Mouse (Mus musculus) ES-E14 (cell line): ENCODE results near the gene Coa6. TPM values are rescaled to one million over a fixed set of nuclear protein-coding genes. Genes with fewer than 3 reads are reported as not detected.
"Not testable (repeated sequence)": the region's sequence is repeated elsewhere in the genome, so short reads cannot be mapped to it uniquely, and the experiment has no call there.

Experiments used
- DNase-seq: peaks from one replicate; pipeline ENCODE4 v3.0.0-alpha.2; 2013; ENCODE audit warnings: low read depth, low spot score
- H3K27ac ChIP-seq: 2 replicates; pipeline ENCODE4 v1.5.1; 2012; ENCODE audit warnings: low read depth, mild to moderate bottlenecking, low read length, moderate library complexity, mixed read lengths; ENCODE audit not compliant: poor library complexity, insufficient read depth, severe bottlenecking
- H3K36me3 ChIP-seq: 2 replicates; pipeline ENCODE4 v1.6.1; 2012; ENCODE audit warnings: mild to moderate bottlenecking, low read length, moderate library complexity, mixed read lengths; ENCODE audit not compliant: control insufficient read depth, poor library complexity, insufficient read depth, severe bottlenecking
- H3K4me1 ChIP-seq, 2 experiments: fragments of 150-350 bp in 1 of 2; sonication (generic) in 1 of 2; 2 replicates each; pipeline ENCODE4 v1.6.1; 2012; ENCODE audit warnings: low read length in 2 of 2, mild to moderate bottlenecking in 1 of 2, mixed read lengths in 1 of 2; ENCODE audit not compliant: control insufficient read depth in 2 of 2, insufficient read depth in 2 of 2, poor library complexity in 1 of 2
- H3K4me3 ChIP-seq, 2 experiments: fragments of 150-350 bp in 1 of 2; sonication (generic) in 1 of 2; 2 replicates each; pipeline ENCODE4 v1.5.1; 2012; ENCODE audit warnings: low read length in 2 of 2, low read depth in 1 of 2, mild to moderate bottlenecking in 1 of 2, mixed read lengths in 1 of 2; ENCODE audit not compliant: insufficient read depth in 1 of 2, poor library complexity in 1 of 2, severe bottlenecking in 1 of 2
- H3K9ac ChIP-seq: 2 replicates; pipeline ENCODE4 v1.6.1; 2012; ENCODE audit warnings: low read depth, mild to moderate bottlenecking, low read length, mixed read lengths; ENCODE audit not compliant: poor library complexity, insufficient read depth, severe bottlenecking
- H3K9me3 ChIP-seq: fragments of 150-350 bp; sonication (generic); 2 replicates; pipeline ENCODE4 v1.6.1; 2012; ENCODE audit warnings: low read depth, mild to moderate bottlenecking, low read length; ENCODE audit not compliant: control insufficient read depth, insufficient read depth
- CHD2 ChIP-seq: IDR thresholded peaks from 2 replicates; pipeline ENCODE4 v1.6.1; 2014; ENCODE audit warnings: mild to moderate bottlenecking, low read depth, low read length, inconsistent platforms
- HCFC1 ChIP-seq: IDR thresholded peaks from 2 replicates; pipeline ENCODE4 v1.6.1; 2012; ENCODE audit warnings: low read length, inconsistent platforms, borderline replicate concordance; ENCODE audit not compliant: insufficient read depth
- MAFK ChIP-seq: IDR thresholded peaks from 2 replicates; pipeline ENCODE4 v1.6.1; 2014; ENCODE audit warnings: mild to moderate bottlenecking, low read depth, low read length, inconsistent platforms; ENCODE audit not compliant: insufficient read depth
- ZC3H11A ChIP-seq: IDR thresholded peaks from 2 replicates; pipeline ENCODE4 v1.6.1; 2012; ENCODE audit warnings: low read depth, mild to moderate bottlenecking, inconsistent platforms, low read length, borderline replicate concordance
- ZNF384 ChIP-seq: IDR thresholded peaks from 2 replicates; pipeline ENCODE4 v1.6.1; 2012; ENCODE audit warnings: low read depth, low read length, inconsistent platforms
- in situ Hi-C, 2 experiments: fragments of 600-800 bp; cut with MboI; formaldehyde crosslinking; loops; one replicate each; pipeline ENCODE4 v1.15.1; 2025; ENCODE audit warnings: low sequenced_read_pairs in 2 of 2, inconsistent platforms in 1 of 2; ENCODE audit not compliant: unreplicated experiment in 2 of 2
- total RNA-seq: library from RNA; depleted of rRNA; stranded (reverse); fragments of 300-350 nt; gene quantifications from 2 replicates; pipeline ENCODE4 v1.2.3, GENCODE M21; 2012

Gene Coa6
- total RNA-seq, 1 experiment = 34.9 TPM

GRCm38 (mm10) chr8:126395917-126396316 lies 26.4 kb upstream of the Coa6 start:
- Histone ChIP-seq H3K9me3 (no peaks in the 10 kb centered on the region), H3K36me3 (no peaks in the 10 kb centered on the region), H3K4me1 (no peaks in the 10 kb centered on the region), H3K9ac (no peak overlapping the region), H3K4me3 (no peak overlapping the region), H3K27ac (no peak overlapping the region)
- TF ChIP-seq CHD2 = no peak
- TF ChIP-seq HCFC1 = no peak
- no peak for TF ChIP-seq ZNF384
- TF ChIP-seq ZC3H11A = no peak
- no peak for DNase-seq
- in situ Hi-C loops = no loop called here

- Histone ChIP-seq H3K27ac (no peak overlapping the region), H3K9ac (no peak overlapping the region), H3K4me3 (no peak overlapping the region), H3K36me3 (no peaks in the 10 kb centered on the region), H3K9me3 (no peaks in the 10 kb centered on the region), H3K4me1 (no peaks in the 10 kb centered on the region)
- in situ Hi-C loops = no loop called here
- TF ChIP-seq MAFK = no peak
- no peak for TF ChIP-seq ZNF384
- TF ChIP-seq HCFC1 = no peak
- no peak for TF ChIP-seq ZC3H11A
- TF ChIP-seq CHD2 = no peak
- DNase-seq = no peak
These were observed 24.0 kb upstream of the Coa6 start for GRCm38 (mm10) chr8:126398349-126398748.

- not testable (repeated sequence) for H3K4me1 ChIP-seq
These were observed 17.8 kb upstream of the Coa6 start for GRCm38 (mm10) chr8:126404550-126404949.

GRCm38 (mm10) chr8:126405030-126405429 lies 17.3 kb upstream of the Coa6 start:
- in situ Hi-C loops = no loop called here

More at GRCm38 (mm10) chr8:126404550-126404949, 17.8 kb upstream of the Coa6 start:
- H3K27ac ChIP-seq, H3K36me3 ChIP-seq, H3K4me3 ChIP-seq, DNase-seq, H3K9me3 ChIP-seq, in situ Hi-C loops, H3K9ac ChIP-seq: not testable (repeated sequence)

GRCm38 (mm10) chr8:126420834-126421233 lies 1.5 kb upstream of the Coa6 start:
- Histone ChIP-seq H3K36me3 (peaks cover 3% of the 10 kb centered on the region), H3K4me1 (peaks cover 2% of the 10 kb centered on the region in 2 experiments; a peak in 1 of 4 replicates), H3K27ac (no peak overlapping the region), H3K9ac (no peak overlapping the region), H3K4me3 (no peak overlapping the region), H3K9me3 (no peaks in the 10 kb centered on the region)
- TF ChIP-seq CHD2 (no peak), ZC3H11A (no peak)
- in situ Hi-C loops = no loop called here
- DNase-seq = no peak

More at GRCm38 (mm10) chr8:126405030-126405429, 17.3 kb upstream of the Coa6 start:
- no peak overlapping the region for H3K4me3 ChIP-seq
- H3K9me3 ChIP-seq = no peaks in the 10 kb centered on the region
- TF ChIP-seq ZNF384 (no peak), CHD2 (no peak), HCFC1 (no peak), ZC3H11A (no peak), MAFK (no peak)
- DNase-seq = no peak
- no peak overlapping the region for H3K9ac ChIP-seq
- no peaks in the 10 kb centered on the region for H3K36me3 ChIP-seq
- H3K4me1 ChIP-seq = peaks cover 0 to 2% of the 10 kb centered on the region in 2 experiments; a peak in 1 of 4 replicates
- H3K27ac ChIP-seq = no peak overlapping the region
